Mouse (Mus musculus) cerebellum, postnatal 4 days (tissue): ENCODE results near the gene Metap1.
A peak's percentile ranks its signal among the peaks of the same experiment; 100 is the strongest.
"Not testable (repeated sequence)": the region's sequence is repeated elsewhere in the genome, so short reads cannot be mapped to it uniquely, and the experiment has no call there.

Experiments used
- DNase-seq, 2 experiments: peaks; one replicate each; pipeline ENCODE4 v3.0.0; 2022; ENCODE audit warnings: low spot score in 2 of 2, mixed read lengths in 1 of 2

Metap1 gene

DNA sequence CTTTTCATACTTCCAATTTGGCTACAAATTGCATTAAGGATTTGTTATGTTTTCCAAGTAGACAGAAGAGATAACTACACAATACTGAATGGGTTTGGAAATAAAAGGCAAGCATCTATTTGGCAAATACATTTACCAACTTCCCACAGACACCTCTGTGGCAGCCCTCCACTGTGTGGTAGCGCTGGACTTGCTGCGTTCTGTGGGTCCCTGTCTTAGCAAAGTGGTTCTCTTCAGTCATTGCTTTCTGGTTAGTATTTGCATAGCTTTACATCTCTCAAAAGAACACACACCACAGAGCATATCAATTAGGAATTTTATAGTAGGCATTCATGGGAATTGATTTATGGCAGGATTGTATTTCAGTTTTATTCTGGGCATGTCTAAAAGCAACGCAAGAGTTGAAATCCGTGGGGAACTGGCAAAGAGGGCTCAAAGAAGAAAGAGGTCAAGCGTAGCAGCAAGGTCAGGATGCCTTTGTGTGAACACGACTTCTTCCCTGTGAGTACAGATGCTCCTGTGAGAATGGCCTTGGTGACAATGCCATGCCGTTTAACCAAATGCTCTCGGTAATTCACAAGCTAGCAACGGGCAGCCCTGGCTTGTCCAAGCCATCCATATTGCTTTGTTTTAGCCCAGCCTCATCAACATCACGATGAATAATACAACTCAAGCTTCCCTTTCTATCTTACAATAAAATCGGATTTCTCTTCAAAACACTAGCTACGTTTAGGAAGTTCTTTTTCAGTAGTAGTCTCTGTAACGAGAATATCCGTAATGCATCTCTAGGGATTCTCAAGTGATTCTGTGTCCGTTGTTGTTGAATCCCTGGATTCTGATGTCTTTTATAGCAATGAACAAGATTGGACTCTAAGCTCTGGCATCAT lies 10.8 kb upstream of the Metap1 start:
- no peak for DNase-seq

DNA sequence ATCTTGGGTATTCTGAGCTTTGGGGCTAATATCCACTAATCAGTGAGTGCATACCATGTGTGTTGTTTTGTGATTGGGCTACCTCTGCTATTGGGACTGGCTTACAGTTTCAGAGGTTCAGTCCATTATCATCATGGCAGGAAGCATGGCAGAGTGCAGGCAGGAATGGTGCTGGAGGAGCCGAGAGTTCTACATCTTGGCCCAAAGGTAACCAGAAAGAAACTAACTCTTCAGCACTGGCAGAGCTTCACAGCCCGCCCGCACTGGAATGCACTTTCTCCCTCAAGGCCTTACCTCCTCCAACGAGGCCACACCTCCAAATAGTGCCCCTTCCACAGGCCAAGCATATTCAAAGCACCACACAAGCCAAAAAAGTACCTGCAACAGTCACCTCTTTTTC lies 9.4 kb upstream of the Metap1 start:
- DNase-seq, result no peak

DNA sequence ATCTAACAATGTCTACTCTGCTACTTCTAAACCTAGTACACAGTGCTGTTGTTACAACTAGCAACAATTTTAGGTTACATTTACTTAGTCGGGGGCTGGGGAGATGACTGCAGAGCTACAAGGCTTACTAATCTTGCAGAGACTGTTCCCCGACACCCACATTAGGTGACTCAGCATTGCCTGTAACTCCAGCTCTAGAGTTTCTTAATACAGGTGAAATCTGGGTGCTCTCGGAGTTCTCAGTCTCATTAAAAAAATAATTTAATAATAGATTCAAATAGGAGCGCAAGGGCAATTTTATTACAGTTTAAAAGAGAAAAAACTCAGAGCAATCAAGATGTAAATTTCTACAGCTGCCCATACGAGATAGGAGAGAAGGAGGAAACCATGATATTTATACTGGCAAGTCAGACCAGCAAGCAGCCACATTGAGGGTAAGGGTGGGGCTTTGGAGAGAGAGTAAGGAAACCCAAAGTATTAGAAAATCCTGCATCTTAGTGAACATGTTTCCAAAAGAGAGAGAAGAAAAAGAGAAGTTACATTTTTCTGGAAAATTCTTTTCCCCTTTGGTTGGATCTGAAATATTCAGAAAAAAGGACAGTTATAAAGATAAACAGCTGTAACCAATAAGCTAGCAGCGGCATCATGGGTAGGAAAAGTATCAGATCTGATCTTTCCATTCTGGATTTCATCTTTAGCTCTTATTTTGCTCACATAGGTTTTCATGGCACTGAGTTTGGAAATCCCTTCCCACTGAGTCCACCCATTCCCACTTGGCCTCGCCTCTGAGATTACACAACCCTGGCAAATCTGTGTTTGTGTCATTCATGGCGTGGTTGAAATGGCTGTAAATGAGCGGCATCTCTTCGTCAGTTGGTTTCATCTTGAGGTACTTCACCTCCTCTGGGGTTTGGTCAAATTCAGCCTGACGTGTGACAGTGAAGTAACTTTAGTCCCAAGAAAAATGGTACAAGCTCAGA lies 6.1 kb upstream of the Metap1 start:
- DNase-seq, result no peak

DNA sequence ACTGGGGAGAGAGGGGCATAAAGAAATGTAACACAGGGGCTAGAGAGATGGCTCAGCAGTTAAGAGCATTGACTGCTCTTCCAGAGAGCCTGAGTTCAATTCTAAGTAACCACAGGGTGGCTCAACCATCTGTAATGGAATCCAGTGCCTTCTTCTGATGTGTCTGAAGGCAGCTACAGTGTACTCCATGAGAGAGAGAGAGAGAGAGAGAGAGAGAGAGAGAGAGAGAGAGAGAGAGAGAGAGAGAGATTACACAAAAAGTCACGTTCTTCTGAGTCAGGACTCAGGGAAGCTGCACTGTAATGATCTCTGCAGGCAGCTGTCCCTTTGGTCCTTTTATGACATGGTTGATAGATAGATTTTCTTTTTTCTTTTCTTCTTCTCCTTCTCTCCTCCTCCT lies 5.2 kb upstream of the Metap1 start:
- no peak for DNase-seq

DNA sequence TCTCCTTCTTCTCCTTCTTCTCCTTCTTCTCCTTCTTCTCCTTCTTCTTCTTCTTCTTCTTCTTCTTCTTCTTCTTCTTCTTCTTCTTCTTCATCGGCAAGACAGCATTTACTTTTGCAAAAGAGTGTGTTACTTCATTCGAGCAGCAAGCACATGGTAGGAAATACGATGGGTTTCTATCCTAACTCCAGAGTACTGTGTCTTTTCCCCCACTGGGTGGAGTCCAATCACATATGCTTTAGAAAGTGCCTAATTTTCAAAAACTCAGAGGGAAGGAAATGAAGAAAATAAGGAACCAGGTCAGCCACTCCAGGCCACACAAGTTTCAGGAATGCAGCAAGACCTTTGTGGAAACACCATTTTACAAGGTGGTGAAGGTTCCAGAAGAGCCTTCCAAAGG lies 4.4 kb upstream of the Metap1 start:
- no peak for DNase-seq

DNA sequence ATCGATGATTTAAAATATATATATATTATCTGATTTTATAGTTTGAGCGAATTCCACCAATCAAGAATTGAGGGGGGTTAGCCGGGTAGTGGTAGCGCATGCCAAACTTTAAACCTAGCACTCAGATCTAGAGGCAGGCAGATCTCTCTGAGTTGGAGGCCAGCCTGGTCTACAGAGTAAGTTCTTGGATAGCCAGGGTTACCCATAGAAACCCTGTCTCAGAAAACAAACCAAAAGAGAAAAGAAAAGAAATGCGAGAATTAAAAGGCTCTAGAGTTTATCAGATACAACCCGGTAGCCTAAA lies 671 bp upstream of the Metap1 start:
- no peak for DNase-seq

DNA sequence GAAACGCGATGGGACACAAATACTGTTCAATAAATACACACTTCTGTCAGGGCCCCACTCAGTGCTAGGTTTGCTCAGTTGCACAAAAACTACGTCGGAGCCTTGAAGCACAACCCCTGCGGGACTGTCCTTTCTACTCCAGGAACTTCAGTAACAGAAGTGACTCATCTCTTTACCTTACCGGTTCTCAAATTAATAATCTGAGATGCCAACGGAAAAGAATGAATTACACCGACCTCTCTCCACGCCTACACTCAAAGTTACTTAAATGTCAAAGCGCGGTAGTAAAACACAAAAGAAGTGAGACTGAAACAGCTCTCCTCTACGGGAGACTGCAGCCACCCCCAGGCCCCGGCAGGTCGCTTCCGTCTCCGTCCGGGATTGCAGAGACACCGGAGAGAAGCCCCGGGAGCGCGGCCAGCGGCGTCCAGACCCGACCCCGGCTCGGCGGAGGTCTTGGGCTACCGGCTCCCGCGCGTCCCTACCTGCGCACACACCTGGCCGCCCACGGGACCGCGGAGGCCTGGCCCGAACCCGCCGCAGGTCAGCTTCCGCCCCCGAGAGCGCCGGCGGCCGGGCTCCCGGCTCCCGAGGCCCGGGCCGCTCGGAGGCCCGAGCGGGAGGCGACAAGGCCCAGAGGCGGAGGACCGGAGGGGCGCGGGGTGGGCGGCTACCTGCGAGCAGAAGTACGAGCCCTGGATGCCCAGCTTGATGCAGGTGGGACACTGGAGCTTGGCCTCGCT lies 560 bp downstream of the Metap1 start:
- DNase-seq, result no peak

DNA sequence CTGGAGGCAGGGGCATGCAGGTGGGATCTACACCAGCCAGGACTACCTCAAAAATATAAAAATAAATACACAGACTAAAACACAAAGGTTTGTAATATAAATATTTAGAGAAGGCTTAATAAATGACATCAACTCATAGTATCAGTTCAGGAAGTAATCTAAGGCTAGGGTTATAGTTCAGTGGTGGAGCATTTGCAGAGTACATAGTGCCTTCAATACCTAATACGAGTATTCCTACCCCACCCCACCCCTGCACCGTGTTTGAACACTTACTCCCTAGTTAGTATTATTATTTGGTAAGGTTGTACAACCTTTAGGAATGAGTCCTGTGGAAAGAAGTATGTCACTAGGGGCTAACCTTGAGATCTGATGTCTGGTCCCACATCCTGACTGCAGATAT lies 6.1 kb downstream of the Metap1 start:
- no peak for DNase-seq

DNA sequence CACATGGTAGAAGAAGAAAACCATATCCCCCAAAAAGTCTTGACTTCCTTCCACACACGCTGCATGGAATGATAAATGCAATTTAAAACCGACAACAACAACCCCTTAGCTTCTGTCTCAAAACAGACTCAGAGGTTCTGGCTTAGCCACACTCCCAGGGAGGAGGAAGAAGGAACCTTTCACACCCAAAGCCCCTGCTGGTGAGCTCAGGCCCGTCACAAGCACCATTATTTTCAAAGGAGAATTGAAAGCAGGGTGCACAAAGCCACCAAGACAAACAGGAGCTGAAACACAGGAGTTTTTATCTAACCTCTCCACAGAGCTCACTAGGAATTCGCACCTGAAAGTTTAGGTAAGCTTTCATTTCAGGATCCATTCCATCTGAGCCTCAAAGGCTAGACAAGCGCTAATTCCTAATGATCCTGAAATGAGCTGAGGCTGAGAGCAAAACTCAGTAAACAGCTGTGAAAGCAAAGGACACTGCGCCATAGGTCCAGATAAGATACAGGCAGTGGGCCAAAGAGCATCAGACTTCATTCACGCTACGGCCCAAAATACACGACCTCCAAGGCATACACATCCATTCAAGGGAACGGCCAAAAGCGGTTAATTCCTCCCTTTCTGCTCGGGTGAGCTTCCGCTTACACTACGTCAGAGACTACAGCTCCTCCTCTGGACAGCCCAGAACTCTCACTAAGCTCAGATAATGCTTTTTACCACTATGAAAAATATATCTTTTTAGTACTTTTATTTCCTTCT lies 7.6 kb downstream of the Metap1 start:
- no peak for DNase-seq

DNA sequence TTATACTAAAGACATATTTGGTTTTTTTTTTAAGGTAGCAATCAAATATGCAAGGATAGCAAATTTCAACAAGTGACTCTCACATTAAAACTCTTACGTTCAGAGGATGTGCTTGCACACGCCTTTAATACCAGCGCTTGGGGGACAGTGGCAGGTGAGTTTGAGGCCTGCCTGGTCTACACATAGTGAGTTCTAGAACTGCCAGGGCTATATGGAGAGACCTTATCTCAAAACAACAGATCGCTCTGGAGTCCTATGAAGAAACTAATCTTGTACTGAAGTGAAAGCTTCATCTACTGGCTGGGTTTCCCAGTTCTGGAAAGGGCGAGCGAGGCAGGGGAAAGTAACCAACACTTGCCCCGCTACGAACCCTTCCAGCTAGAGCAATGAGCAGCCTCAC lies 9.8 kb downstream of the Metap1 start:
- DNase-seq, result no peak

DNA sequence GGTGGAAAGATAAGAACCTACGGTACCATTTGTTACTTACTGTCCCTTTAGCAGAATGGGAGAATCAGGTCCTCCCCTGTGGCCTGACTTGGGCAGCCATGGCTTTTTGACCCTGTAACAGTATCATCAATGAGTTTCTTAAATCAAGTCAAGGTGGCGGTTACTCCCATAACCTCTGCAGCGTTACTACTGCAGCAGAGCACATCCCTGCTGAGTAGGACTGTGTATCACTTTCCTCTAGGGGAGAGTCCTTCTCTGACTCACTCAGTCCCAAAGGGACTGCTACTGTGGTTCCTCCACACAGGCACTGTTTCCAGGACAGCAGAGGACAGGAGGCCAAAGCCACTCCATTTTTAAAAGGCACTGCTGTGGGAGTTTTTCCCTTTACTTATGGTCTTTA lies 18.2 kb downstream of the Metap1 start:
- DNase-seq, result no peak

DNA sequence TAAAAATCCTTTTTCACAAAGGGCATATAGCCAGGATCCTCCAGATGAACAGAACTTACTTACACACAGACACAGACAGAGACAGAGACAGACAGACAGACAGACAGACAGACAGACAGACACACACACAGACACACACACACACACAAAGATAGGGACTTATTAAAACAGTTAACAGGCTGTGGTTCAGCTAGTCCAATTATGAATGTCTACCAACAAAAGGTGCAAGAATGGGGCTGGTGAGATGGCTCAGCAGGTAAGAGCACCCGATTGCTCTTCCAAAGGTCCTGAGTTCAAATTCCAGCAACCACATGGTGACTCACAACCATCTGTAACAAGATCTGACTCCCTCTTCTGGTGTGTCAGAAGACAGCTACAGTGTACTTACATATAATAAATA lies 22.7 kb downstream of the Metap1 start:
- DNase-seq, result not testable (repeated sequence)

DNA sequence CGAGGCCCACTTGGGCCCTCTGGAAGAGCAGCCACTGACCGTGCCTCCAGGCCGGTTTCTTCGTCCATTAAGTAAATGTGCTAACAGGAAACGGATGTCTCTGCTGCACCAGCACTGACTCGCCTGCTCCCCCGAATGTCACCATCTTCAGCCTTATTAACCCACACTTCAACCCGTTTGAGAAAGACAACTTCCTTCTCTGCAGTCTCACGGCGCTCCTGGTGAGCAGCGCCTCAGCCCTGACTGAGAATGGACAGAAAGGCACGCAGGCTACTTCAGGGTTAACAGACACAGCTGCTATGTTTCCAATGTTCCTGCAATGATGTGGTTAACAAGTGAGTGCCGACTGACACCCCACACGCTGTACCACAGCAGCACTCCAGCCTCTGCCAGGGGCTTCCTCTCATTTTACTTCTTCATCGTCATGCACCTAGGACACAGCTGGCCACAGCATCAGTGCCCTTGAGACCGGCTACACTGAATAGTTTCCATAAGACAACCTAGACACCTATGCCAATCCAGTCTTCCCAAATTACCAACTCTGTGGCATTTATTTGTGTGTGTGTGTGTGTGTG lies 24.7 kb downstream of the Metap1 start:
- no peak for DNase-seq

DNA sequence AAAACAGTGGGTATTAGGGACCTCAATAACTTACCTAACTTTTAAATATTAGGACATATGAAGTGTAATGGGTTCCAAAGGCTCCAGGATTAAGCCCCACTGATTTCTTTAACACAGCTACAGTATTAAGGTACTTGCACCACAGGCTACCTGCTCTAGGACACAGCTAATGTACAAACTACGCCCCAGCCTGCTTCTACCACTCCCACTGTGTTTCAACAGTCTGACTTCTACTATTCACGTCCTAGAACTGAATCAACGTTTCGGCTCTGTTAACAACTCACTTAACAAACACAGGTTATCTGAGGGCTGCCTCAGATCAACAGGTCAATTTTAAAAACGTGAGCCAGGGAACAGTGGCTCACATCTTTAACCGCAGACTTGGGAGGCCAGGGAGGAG lies 25.5 kb downstream of the Metap1 start:
- DNase-seq, result no peak

DNA sequence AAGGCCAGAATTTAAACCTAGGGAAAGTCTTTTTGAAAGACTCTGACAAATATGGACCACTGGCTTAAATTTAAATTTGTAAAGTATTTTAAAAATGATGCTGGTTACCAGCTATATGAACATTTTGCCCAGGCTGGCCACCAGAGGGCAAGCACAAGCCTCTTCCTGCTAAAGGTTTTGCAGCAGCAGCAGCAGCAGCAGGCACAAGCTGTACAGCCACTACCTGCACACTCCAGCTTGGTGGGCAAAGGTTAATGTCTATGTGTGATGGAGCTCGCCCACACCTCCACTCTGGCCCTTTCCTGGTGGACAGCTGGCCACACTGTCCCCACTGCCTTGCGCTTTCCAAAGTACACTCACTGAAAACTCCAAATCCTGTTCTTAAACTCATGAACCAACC lies 26.2 kb downstream of the Metap1 start:
- DNase-seq, result peak in 1 of 2 experiments; percentile 23

DNA sequence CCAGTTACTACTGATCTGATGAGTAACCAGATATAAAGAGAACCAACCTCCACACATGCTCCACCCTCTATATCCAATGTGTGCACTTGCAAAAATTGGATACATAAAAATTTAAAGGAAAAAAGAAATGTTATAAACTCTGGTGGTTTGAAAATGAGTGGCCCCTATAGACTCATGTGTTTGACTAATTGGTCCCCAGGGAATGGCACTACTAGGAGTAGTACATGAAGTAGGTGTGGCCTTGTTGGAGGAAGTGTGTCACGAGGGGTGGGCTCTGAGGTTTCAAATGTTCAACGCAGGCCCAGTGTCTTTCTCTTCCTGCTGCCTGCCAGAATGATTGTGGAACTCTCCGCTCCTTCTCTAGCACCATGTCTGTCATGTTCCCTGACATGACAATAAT lies 27.5 kb downstream of the Metap1 start:
- no peak for DNase-seq

DNA sequence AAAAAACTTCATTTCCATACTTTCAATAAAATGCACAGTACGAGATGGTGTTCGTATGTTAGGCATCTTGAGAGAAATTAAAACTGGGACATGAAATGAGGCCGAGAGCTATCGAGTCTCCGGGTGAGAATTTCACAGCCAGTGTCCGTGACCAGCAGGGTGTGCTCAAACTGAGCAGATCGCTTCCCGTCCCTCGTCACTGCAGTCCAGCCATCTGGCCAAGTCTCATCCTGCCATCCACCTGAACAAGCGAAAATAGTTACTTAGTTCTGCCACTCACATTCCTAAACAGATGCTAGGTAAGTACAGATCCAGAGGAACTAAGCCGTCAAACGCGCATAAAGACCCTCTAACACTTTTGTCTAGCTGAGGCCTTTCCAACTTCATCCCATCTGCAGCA lies 29.1 kb downstream of the Metap1 start:
- DNase-seq, result no peak

DNA sequence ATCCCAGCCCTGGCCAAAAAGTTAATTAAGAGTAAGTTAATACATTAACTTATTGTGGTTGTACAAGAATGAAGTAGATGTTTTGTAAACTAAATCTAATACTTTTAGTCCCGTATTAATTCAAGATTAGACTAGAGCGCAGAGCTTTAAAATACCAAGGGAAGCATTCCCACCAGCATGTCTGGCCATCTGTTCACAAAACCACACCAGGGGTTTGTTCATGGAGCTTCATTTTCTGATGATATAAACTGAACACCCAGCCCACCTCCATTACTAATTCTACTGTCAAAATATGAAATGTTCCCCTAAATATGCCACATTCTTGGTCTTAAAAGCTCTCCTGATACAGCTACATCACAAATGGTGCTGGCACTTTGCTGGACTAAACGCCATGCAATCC lies 30.9 kb downstream of the Metap1 start:
- DNase-seq, result no peak

DNA sequence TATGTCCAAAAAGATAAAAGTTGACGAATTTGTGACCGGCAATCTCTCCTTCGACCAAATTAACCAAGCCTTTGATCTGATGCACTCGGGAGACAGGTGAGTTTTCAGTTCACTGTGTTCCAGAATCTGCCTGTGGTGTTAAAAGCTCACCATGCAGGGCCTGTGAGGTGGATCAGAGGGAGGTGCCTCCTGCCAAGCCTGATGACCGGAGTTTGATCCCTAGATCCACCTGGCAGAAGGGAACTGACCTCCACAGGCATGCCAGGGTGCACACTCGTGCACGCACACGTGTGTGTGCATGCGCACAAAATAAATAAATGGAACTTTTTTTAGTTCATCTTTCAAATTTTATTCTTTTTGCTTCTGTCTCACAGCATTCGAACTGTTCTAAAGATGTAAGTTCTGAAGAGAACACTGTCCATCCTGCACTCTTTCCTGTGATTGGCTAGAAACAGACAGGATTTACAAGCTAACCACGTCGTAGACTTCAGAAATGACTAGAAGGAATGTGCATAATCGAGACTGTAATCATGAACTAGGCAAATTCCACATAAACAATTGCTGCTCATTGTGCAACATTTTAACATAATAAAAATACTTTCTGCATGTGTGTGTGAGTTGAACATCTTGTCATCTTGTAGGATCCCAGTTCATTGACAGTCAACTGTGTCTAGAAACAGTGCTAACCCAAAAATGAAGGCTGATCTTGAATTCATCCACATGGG lies 34.4 kb downstream of the Metap1 start:
- no peak for DNase-seq

DNA sequence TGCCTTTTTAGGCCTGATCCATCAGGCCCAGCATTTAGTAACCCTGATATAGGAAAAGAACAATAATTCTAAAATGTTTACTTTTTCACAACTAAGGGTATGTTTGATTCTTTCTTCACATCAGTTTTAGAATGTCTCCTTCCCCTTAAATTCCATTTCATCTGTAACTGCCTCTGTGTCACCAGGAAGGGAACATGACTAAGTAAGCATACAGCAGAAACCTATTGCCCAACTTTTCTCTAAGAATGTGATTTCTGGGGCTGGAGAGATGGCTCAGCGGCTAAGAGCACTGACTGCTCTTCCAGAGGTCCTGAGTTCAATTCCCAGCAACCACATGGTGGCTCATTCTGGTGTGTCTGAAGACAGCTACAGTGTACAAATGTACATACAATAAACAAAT lies 35.1 kb downstream of the Metap1 start:
- DNase-seq, result no peak
